Mouse (Mus musculus): ENCODE results near the gene Cdkn2d. TPM values are rescaled to one million over a fixed set of nuclear protein-coding genes. Genes with fewer than 3 reads are reported as not detected.
"Not testable (repeated sequence)": the region's sequence is repeated elsewhere in the genome, so short reads cannot be mapped to it uniquely, and the experiment has no call there.

Gene Cdkn2d
- polyA plus RNA-seq, 1 experiment from 2014 or later, result 80.4 TPM

DNA sequence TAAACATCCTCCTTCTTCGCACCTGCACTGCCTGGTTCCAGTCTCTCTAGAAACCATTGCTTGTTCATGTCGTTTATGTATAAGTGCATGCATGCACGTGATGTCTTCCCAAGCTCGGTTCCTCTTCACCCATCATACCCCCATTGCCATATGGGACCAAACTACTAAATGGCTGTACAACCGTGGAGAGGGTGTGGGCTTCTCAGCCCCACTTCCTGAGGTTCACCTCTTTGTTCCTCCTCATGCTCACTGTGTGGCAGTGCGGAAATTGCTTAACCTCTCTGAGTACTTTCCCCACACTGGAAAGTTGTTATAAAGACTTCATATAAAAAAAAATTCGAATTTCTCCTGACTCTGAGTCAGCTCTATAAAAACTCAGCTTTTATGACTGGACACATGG lies 25.5 kb upstream of the Cdkn2d start:
- H3K9ac ChIP-seq, result no peak overlapping the region
- H3K4me2 ChIP-seq, result no peak overlapping the region
- peaks cover 12% of the 10 kb centered on the region for H3K27me3 ChIP-seq (replicated peaks)
- ATAC-seq (ENCODE audit: extremely low read depth, insufficient number of reproducible peaks, low FRiP score, low TSS enrichment), result no peak
- H3K4me3 ChIP-seq, result no peak overlapping the region
- no peak overlapping the region for H3K27ac ChIP-seq (replicated peaks)
- H3K36me3 ChIP-seq, result no peaks in the 10 kb centered on the region
- no peaks in the 10 kb centered on the region for H3K9me3 ChIP-seq
- H3K4me1 ChIP-seq, result peaks cover 19% of the 10 kb centered on the region
- 75% methylated on average over 7 of the region's 7 CpGs for WGBS

DNA sequence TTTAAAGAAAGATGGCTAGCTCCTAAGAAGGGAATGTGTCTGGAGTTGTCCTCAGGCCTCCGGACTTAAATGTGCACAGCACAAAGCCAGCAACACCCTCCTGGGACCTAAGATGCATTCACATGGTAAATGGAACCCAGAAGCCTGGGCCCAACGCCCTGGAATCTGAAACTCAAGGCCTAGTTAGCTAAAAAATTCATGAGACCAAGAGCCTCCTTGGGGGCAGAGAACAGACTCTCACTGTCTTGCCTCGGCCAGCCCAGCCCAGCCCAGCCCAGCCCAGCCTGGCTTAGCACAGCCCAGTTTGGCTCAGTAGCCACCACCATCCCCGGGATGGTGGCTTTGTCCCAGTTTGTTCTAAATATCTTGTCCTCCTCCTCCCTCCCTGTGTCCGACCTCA lies 24.2 kb upstream of the Cdkn2d start:
- Histone ChIP-seq H3K4me1 (peaks cover 11% of the 10 kb centered on the region), H3K9ac (peak overlapping the region; percentile 6; the same call in 1 of the 2 replicates), H3K27ac (replicated peaks) (no peak overlapping the region), H3K4me2 (no peak overlapping the region), H3K27me3 (replicated peaks) (peaks cover 20% of the 10 kb centered on the region), H3K36me3 (no peaks in the 10 kb centered on the region), H3K4me3 (no peak overlapping the region), H3K9me3 (no peaks in the 10 kb centered on the region)
- WGBS, result 54% methylated on average over 5 of the region's 5 CpGs
- ATAC-seq (ENCODE audit: extremely low read depth, insufficient number of reproducible peaks, low FRiP score, low TSS enrichment), result no peak

DNA sequence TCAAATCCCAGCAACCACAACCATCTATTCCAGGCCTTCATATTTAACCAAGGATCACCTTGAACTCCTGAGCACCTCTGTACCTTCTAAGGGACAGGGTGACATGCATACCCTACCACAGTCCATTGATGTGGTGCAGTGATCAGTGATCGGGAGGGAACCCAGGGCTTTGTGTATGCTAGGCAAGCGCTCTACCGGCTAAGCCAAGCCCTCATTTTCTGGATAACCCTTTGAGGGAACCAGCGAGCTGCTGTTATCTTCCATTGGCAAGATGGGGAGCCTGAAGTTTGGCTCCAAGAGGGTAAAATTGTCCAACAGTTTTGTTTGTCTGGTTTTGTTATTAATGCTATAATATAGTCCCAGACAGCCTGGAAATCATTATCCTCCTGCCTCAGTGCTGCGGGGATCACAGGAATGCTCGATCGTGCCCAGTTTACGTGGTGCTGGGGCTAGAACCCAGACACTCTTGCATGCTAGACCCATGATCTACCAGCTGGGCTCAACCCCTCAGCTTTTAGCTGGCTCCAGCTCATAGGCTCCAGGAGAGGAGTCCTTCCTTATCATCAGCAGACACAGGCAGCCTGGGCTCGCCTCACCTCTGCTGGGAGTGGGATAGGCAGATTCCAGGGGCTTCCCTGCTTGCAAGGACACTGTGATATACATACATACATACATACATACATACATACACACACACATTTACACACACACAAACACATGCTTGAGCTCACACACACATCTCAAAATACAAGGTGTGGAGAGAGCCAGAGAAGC lies 23.3 kb upstream of the Cdkn2d start:
- Histone ChIP-seq H3K27me3 (replicated peaks) (peaks cover 22% of the 10 kb centered on the region), H3K4me2 (no peak overlapping the region), H3K27ac (replicated peaks) (no peak overlapping the region), H3K4me3 (no peak overlapping the region), H3K9me3 (no peaks in the 10 kb centered on the region), H3K36me3 (no peaks in the 10 kb centered on the region), H3K9ac (0 out of 2 replicates have a peak overlapping the region, but pooled peaks have one; percentile 6), H3K4me1 (peaks cover 6% of the 10 kb centered on the region)
- ATAC-seq (ENCODE audit: extremely low read depth, insufficient number of reproducible peaks, low FRiP score, low TSS enrichment), result no peak
- WGBS, result 81% methylated on average over 9 of the region's 9 CpGs

DNA sequence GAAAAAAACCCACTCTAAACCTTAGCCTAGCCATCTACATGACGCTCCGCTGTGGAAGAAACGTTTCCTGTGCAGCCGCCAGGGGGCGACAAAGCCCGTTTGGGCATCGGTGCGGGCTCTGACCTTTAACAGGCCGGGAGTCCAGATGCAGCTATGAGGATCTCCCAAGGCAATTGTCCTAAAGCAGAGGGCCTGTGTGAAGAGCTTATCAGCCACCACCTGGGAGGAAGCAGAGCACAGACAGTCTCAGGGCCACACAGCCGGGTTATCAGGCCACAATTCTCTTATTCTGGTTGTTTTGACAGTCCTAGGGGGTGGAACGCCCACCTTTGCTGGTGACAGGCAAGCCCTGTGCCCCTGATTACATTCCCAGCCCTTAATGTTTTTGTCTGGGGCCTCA lies 22.2 kb upstream of the Cdkn2d start:
- peaks cover 6% of the 10 kb centered on the region for H3K4me1 ChIP-seq
- H3K4me3 ChIP-seq, result no peak overlapping the region
- H3K36me3 ChIP-seq, result no peaks in the 10 kb centered on the region
- H3K4me2 ChIP-seq, result no peak overlapping the region
- H3K27ac ChIP-seq (replicated peaks), result no peak overlapping the region
- H3K27me3 ChIP-seq (replicated peaks), result peaks cover 22% of the 10 kb centered on the region
- no peaks in the 10 kb centered on the region for H3K9me3 ChIP-seq
- ATAC-seq (ENCODE audit: extremely low read depth, insufficient number of reproducible peaks, low FRiP score, low TSS enrichment), result peak; percentile 67; the same call in 1 of the 2 replicates
- H3K9ac ChIP-seq, result no peak overlapping the region
- 6% methylated on average over 11 of the region's 11 CpGs for WGBS

DNA sequence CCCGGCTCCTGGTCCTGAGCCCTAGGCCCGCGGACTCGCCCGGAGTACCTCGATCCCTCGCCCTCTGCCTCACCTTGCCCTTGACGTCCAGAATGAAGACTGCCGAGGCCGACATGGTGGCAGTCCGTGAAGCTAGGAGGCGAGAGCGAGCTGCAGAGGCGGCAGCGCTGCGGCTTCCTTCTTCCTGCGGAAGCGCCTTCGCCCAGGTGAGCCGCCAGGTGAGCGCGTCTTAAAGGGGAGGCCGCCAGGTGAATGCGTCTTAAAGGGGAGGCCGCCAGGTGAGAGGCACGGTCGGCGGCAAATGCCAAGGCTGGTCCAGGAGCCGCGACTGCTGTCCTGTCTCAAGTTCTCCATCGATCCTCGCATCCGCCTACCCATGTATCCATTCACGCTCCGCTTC lies 20.9 kb upstream of the Cdkn2d start, which contains the start of gene Ap1m2:
Gene Ap1m2, minus strand, starts transcription at position 204 of the 400 bp plus-strand sequence.
- peaks cover 22% of the 10 kb centered on the region for H3K27me3 ChIP-seq (replicated peaks)
- H3K4me3 ChIP-seq, result peak within 1 kb of the TSS; percentile 34

DNA sequence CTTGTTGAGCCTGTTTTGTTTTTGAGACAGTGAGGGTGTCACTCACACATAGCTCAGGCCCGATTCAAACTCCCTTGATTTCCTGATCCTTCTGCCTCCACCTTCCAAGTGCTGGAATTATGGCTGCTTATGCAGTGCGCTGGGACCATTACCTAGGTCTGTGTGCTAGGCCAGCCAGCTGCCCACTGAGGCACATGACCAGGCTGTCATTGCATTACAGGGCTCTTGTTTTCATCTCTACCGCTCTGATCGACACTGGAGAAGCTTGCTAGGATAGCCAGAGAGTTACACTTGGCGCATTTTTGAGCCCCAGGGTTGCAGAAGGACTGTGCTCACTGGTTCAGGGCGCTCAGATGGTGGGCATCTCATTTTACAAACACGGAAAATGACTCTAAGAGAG lies 20.5 kb upstream of the Cdkn2d start:
- Histone ChIP-seq H3K4me2 (no peak overlapping the region), H3K9ac (no peak overlapping the region), H3K9me3 (no peaks in the 10 kb centered on the region), H3K36me3 (no peaks in the 10 kb centered on the region), H3K27ac (replicated peaks) (no peak overlapping the region), H3K4me1 (peaks cover 6% of the 10 kb centered on the region), H3K4me3 (peak overlapping the region; percentile 34), H3K27me3 (replicated peaks) (peaks cover 22% of the 10 kb centered on the region)
- no peak for ATAC-seq (ENCODE audit: extremely low read depth, insufficient number of reproducible peaks, low FRiP score, low TSS enrichment)
- 28% methylated on average over 7 of the region's 7 CpGs for WGBS

More for the DNA sequence above, 20.9 kb upstream of the Cdkn2d start, which contains the start of gene Ap1m2:
- Histone ChIP-seq H3K4me1 (peaks cover 6% of the 10 kb centered on the region), H3K27ac (replicated peaks) (no peak within 1 kb of the TSS), H3K9me3 (no peaks in the 10 kb centered on the region), H3K9ac (peak within 1 kb of the TSS; percentile 37), H3K4me2 (peak within 1 kb of the TSS; percentile 44), H3K36me3 (no peaks in the 10 kb centered on the region)
- no peak for ATAC-seq (ENCODE audit: extremely low read depth, insufficient number of reproducible peaks, low FRiP score, low TSS enrichment)
- WGBS, result 12% methylated on average over 35 of the region's 35 CpGs

DNA sequence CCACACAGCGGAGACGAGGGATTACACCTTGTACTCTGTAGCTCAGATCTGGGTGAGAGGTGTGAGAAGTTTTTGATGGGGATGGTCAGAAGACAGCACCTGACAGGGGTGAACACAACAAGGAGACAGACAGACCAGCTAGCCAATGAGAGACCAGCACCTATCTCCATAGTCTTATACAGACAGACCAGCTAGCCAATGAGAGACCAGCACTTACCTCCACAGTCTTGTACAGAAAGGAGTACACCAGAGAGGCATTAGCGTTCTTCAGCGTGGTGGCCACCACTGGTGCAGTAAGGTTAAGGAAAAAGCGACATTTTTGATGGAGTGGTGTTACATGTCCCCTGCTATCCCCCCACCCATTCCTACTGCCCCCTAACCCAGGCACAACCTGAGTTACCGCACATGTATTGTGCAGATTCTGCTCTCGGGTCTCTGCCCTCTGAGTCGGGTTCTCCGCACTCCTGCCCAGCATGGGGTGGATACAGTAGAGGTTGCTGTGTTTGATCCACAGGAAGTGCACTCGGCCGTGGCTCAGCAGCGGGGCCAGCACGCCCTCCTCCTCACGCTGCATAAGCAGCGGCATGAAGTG lies 18.0 kb upstream of the Cdkn2d start:
- no peak for ATAC-seq (ENCODE audit: extremely low read depth, insufficient number of reproducible peaks, low FRiP score, low TSS enrichment)

DNA sequence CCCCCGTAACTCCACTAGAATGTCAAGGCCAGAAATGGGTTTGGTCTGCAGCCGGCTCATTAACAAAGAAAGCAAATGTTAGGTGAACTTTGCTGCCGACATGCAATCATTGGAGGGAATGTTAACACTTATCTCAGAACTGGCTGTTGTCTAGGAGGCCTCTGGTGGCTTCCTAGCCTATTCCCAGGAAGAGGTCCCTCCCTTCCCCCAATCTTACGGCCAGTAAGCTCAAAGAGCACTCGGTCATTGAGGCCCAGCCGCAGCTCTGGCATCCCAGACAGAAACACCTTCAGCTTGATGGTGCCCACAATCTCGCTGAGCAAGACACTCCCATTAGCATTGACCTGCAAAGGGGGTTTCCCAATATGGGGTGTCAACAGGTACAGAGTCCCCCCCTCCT lies 13.9 kb upstream of the Cdkn2d start:
- Histone ChIP-seq H3K4me1 (no peaks in the 10 kb centered on the region), H3K9me3 (no peaks in the 10 kb centered on the region; the same call in 1 of the 2 replicates), H3K9ac (no peak overlapping the region), H3K4me3 (no peak overlapping the region), H3K27ac (replicated peaks) (no peak overlapping the region), H3K27me3 (replicated peaks) (no peaks in the 10 kb centered on the region), H3K36me3 (no peaks in the 10 kb centered on the region), H3K4me2 (no peak overlapping the region)
- 55% methylated on average over 7 of the region's 7 CpGs for WGBS
- no peak for ATAC-seq (ENCODE audit: extremely low read depth, insufficient number of reproducible peaks, low FRiP score, low TSS enrichment)

More for the DNA sequence above, 18.0 kb upstream of the Cdkn2d start:
- no peak overlapping the region for H3K4me3 ChIP-seq
- H3K27ac ChIP-seq (replicated peaks), result no peak overlapping the region
- H3K4me2 ChIP-seq, result 0 out of 2 replicates have a peak overlapping the region, but pooled peaks have one; percentile 4
- H3K27me3 ChIP-seq (replicated peaks), result peaks cover 22% of the 10 kb centered on the region
- WGBS, result 62% methylated on average over 15 of the region's 15 CpGs
- H3K9me3 ChIP-seq, result no peaks in the 10 kb centered on the region
- no peaks in the 10 kb centered on the region for H3K36me3 ChIP-seq
- no peak overlapping the region for H3K9ac ChIP-seq
- H3K4me1 ChIP-seq, result peaks cover 6% of the 10 kb centered on the region

DNA sequence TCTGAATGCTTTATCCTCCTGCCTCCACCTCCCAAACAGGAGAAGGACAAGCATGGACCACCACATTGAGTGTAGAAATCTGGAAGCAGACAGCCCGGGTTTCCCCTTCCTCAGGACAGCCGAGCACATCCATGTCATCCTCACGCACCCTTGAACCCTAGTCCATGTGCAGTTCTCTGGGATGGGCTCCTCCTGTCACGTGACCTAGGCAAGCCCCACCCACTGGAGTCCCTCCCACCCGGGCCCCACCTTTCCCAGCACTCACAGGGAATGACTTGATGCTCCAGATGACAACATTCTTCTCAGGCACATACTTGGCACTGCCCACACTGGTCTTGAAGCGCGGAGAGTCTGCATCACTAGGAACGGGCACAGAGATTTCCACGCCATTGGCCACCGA lies 7.8 kb upstream of the Cdkn2d start:
- Histone ChIP-seq H3K9me3 (no peaks in the 10 kb centered on the region; the same call in 1 of the 2 replicates), H3K27me3 (replicated peaks) (no peaks in the 10 kb centered on the region)
- WGBS, result 74% methylated on average over 10 of the region's 10 CpGs

DNA sequence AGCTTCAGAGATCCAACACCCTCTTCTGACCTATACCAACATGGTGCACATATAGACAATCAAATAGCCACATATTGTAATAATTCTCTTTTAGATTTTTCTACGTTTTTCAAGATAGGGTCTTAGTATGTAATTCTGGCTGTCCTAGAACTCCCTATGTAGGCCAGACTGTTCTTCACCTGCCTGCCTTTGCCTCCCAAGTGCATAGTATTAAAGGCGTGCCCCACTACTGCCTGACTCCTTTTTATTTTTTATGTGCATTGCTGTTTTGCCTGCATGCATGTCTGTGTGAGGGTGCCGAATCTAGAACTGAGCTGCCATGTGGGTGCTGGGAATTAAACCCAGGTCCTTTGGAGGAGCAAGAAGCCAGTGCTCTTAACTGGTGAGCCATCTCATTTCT lies 1.1 kb upstream of the Cdkn2d start:
- Histone ChIP-seq H3K9ac (no peak overlapping the region), H3K4me3 (0 out of 2 replicates have a peak overlapping the region, but pooled peaks have one; percentile 90), H3K27ac (replicated peaks) (0 out of 2 replicates have a peak overlapping the region, but pooled peaks have one; percentile 83), H3K4me1 (peaks cover 31% of the 10 kb centered on the region), H3K36me3 (peaks cover 5% of the 10 kb centered on the region; the same call in 1 of the 2 replicates), H3K4me2 (peak overlapping the region; percentile 84), H3K27me3 (replicated peaks) (no peaks in the 10 kb centered on the region), H3K9me3 (no peaks in the 10 kb centered on the region)
- 94% methylated on average over 3 of the region's 3 CpGs for WGBS
- ATAC-seq (ENCODE audit: extremely low read depth, insufficient number of reproducible peaks, low FRiP score, low TSS enrichment), result no peak

More for the DNA sequence above, 7.8 kb upstream of the Cdkn2d start:
- Histone ChIP-seq H3K9ac (no peak overlapping the region), H3K4me1 (no peaks in the 10 kb centered on the region), H3K4me2 (no peak overlapping the region), H3K36me3 (no peaks in the 10 kb centered on the region), H3K27ac (replicated peaks) (no peak overlapping the region), H3K4me3 (no peak overlapping the region)
- no peak for ATAC-seq (ENCODE audit: extremely low read depth, insufficient number of reproducible peaks, low FRiP score, low TSS enrichment)

DNA sequence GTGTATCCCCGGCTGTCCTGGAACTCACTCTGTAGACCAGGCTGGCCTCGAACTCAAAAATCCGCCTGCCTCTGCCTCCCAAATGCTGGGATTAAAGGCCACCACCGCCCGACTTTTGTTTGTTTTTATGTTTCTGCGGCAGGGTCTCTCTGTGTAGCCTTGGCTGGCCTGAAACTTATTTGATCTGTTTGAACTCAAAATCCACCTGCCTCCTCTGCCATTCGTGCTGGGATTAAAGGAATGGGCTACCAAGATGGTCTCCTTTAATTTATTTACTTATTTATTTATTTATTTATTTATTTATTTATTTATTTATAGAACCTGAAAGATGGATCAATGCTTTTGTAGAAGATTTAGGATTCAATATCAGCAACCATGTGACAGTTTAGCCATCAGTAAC lies 661 bp upstream of the Cdkn2d start:
- ATAC-seq (ENCODE audit: extremely low read depth, insufficient number of reproducible peaks, low FRiP score, low TSS enrichment); H3K27me3 ChIP-seq (replicated peaks); H3K9me3 ChIP-seq; H3K36me3 ChIP-seq: not testable (repeated sequence)
- H3K4me2 ChIP-seq, result peak overlapping the region; percentile 84
- WGBS, result 22% methylated on average over 7 of the region's 7 CpGs
- H3K9ac ChIP-seq, result peak overlapping the region; percentile 73
- H3K27ac ChIP-seq (replicated peaks), result peak overlapping the region; percentile 83
- H3K4me3 ChIP-seq, result peak overlapping the region; percentile 90
- peaks cover 35% of the 10 kb centered on the region for H3K4me1 ChIP-seq
